Mouse (Mus musculus): Measurements from ENCODE around the gene Gm17509. TPM values are rescaled to one million over a fixed set of nuclear protein-coding genes. Genes with fewer than 3 reads are reported as not detected.

Gm17509 gene
- polyA plus RNA-seq, 1 experiment from 2014 or later: not detected

DNA sequence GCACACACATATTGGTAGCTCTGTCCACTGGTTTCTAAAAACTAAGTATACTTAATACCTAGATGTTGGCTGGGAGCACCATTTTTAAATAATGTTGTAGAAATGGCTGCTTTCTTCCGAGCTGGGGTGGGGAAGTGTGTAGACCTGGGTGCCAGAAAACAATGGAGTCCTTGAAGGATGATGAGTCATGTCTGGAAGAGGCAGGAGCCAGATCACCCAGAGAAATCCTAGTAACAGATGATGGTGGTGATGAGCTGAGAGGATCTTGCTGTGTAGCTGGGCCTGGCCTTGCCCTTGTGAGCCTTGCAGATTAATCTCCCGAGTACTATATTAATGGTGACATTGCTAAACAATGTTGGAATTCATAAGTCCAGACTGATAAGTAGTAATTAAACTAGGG, 4.0 kb upstream of the Gm17509 start:
- Histone ChIP-seq H3K4me1 (peaks cover 8% of the 10 kb centered on the region; the same call in 1 of the 2 replicates), H3K27ac (no peak overlapping the region), H3K27me3 (peaks cover 26% of the 10 kb centered on the region), H3K4me3 (no peak overlapping the region), H3K36me3 (no peaks in the 10 kb centered on the region), H3K9me3 (no peaks in the 10 kb centered on the region), H3K4me2 (no peak overlapping the region), H3K9ac (no peak overlapping the region)
- WGBS: 68% methylated on average over 2 of the region's 2 CpGs
- no peak for ATAC-seq (ENCODE audit: borderline replicate concordance, extremely low read depth, low FRiP score, low TSS enrichment)

DNA sequence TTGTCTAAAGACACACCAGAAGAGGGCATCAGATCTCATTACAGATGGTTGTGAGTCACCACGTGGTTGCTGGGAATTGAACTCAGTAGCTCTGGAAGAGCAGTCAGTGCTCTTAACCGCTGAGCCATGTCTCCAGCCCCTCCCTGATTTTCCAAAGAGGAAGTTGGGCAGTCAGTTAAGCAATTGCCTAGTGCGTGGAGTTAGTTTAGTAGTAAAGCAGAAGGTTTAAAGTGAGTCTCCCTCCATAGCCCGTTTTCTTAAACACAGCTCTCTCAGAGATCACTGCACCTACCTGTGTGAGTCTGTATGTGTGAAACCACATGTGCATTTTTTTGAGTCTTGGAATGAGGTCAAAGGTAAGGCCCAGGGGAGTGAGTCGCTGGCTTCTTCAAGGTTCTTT, 2.2 kb upstream of the Gm17509 start:
- Histone ChIP-seq H3K27ac (no peak overlapping the region), H3K9me3 (no peaks in the 10 kb centered on the region), H3K36me3 (no peaks in the 10 kb centered on the region), H3K9ac (no peak overlapping the region), H3K4me3 (no peak overlapping the region), H3K27me3 (peaks cover 28% of the 10 kb centered on the region), H3K4me1 (peaks cover 8% of the 10 kb centered on the region; the same call in 1 of the 2 replicates), H3K4me2 (no peak overlapping the region)
- 46% methylated on average over 5 of the region's 5 CpGs for WGBS
- no peak for ATAC-seq (ENCODE audit: borderline replicate concordance, extremely low read depth, low FRiP score, low TSS enrichment)

DNA sequence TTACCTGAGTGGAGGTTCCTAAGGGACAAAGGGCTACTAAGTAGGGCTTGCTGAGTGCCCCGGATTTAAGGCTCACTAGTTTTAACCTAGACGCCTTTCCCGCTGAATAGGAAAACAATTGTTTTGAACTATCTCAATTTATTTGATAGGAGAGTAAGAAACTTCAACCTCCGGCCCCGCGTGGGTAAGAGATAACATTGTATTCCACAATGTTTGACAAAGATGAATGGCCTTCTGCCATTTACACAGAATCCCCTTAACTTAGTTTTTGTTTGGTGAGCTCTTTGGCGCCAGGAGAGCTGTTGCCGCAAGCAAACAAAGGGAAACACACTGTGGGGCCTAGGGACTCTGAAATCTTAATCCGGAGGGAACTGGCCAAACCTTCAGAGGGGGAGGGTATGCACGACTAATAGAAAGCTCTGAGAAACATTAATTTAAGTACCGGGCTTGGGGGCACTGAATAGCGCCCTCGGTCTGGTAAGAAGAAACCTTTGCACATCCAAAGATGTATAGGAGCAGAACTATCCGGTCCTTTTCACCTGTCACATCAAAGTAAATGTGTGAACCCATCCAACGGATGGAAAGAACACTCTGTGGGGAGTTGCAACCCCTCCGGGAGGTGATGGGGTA, 889 bp downstream of the Gm17509 start:
- no peak for ATAC-seq (ENCODE audit: borderline replicate concordance, extremely low read depth, low FRiP score, low TSS enrichment)
- H3K4me1 ChIP-seq: peaks cover 10% of the 10 kb centered on the region
- peak overlapping the region; percentile 50 for H3K4me3 ChIP-seq
- 10% methylated on average over 16 of the region's 16 CpGs for WGBS
- no peak overlapping the region for H3K27ac ChIP-seq
- no peaks in the 10 kb centered on the region for H3K36me3 ChIP-seq
- H3K27me3 ChIP-seq: peaks cover 28% of the 10 kb centered on the region
- peak overlapping the region; percentile 95 for H3K4me2 ChIP-seq
- H3K9ac ChIP-seq: no peak overlapping the region
- H3K9me3 ChIP-seq: no peaks in the 10 kb centered on the region

DNA sequence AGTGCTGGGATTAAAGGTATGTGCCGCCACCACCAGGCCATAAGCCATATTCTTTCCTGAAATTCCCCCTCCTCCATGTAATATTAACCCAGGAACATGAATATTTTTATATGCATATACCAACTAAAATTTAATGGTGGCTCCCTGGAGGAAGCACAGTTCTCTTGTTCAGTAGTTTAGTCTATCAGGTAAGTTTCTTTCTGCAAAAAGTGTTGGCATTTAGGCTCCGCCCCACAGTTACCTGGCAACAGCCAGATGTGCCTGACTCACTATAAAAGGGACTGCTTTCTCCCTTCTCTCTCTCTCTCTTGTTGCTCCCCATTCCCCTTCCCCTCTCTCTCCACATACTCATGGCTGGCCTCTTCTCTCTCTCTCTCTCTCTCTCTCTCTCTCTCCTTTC, 2.8 kb downstream of the Gm17509 start:
- Histone ChIP-seq H3K4me3 (no peak overlapping the region), H3K27me3 (peaks cover 28% of the 10 kb centered on the region), H3K4me2 (no peak overlapping the region), H3K36me3 (no peaks in the 10 kb centered on the region), H3K4me1 (peaks cover 10% of the 10 kb centered on the region), H3K9ac (no peak overlapping the region), H3K9me3 (no peaks in the 10 kb centered on the region), H3K27ac (no peak overlapping the region)
- ATAC-seq (ENCODE audit: borderline replicate concordance, extremely low read depth, low FRiP score, low TSS enrichment): no peak
- 75% methylated on average over 2 of the region's 2 CpGs for WGBS

DNA sequence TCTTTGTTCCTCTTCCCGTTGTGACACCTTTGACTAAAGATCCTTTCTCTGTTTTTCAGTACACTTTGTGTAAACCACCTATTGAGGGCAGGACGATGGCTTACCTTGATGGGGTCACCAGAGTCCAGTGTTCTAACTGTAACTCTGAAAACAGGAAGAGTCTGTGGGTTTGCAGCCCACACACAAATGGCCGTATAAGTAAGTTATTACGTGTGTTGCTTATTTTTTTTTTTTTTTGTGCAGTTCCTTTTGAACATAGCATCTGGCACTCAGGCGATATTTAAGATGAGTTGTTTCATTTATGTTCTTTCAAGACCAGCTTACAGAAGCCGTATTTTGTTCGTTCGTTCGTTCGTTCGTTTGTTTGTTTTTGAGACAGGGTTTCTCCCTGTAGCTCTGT, 3.3 kb downstream of the Gm17509 start:
- no peak overlapping the region for H3K9ac ChIP-seq
- H3K9me3 ChIP-seq: no peaks in the 10 kb centered on the region
- 42% methylated on average over 11 of the region's 11 CpGs for WGBS
- H3K4me3 ChIP-seq: no peak overlapping the region
- peaks cover 10% of the 10 kb centered on the region for H3K4me1 ChIP-seq
- no peaks in the 10 kb centered on the region for H3K36me3 ChIP-seq
- no peak overlapping the region for H3K27ac ChIP-seq
- no peak for ATAC-seq (ENCODE audit: borderline replicate concordance, extremely low read depth, low FRiP score, low TSS enrichment)
- H3K4me2 ChIP-seq: no peak overlapping the region
- H3K27me3 ChIP-seq: peaks cover 28% of the 10 kb centered on the region

DNA sequence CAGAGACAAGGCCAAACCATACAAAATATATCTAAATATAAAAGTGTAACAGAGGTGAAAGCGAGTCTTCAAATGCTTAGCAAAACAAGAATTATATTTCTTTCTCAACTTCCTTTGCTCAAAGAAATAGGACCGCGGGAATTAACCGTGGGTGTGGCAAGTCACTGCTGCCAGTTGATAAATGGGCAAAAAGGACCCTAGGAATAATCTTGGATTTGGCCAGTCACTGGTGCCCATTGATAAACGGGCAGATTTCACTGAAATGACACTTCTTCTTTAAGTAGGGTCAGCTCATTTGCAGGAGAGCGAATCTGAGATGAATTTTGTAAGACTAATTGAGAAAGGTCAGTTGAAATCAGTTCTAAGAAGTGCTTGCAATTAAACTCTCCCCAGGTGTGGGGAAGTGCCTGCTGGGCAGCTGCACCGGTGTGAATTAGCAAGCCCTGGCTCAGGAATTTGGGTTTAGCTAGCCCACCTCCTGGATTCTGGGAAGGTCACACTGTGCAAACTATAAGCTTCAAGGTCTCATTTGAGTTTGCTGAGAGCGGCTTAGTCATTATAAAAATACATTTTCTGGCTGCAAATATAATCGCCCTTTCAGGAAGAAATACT, 4.0 kb downstream of the Gm17509 start:
- no peaks in the 10 kb centered on the region for H3K36me3 ChIP-seq
- H3K27me3 ChIP-seq: peaks cover 21% of the 10 kb centered on the region
- H3K9ac ChIP-seq: no peak overlapping the region
- H3K27ac ChIP-seq: no peak overlapping the region
- H3K4me3 ChIP-seq: no peak overlapping the region
- no peaks in the 10 kb centered on the region for H3K9me3 ChIP-seq
- WGBS: 23% methylated on average over 9 of the region's 9 CpGs
- H3K4me2 ChIP-seq: no peak overlapping the region
- peaks cover 10% of the 10 kb centered on the region for H3K4me1 ChIP-seq
- no peak for ATAC-seq (ENCODE audit: borderline replicate concordance, extremely low read depth, low FRiP score, low TSS enrichment)

DNA sequence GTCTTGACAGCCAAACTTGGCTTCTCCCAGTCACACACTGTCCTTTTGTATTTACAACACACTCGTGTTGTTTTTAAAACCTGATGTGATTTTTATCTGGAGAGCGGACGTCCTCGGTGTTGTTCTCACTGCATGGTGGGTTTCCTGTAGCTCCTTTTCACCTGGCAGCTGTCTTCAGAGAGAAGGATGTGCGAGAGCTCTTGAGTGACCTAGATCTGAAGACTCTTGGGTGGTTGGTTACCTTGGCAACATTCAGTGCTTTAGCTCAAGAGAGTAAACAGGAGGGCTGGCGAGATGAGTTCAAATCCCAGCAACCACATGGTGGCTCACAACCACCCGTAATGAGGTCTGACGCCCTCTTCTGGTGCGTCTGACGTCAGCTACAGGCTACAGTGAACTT, 4.7 kb downstream of the Gm17509 start:
- 18% methylated on average over 10 of the region's 10 CpGs for WGBS

DNA sequence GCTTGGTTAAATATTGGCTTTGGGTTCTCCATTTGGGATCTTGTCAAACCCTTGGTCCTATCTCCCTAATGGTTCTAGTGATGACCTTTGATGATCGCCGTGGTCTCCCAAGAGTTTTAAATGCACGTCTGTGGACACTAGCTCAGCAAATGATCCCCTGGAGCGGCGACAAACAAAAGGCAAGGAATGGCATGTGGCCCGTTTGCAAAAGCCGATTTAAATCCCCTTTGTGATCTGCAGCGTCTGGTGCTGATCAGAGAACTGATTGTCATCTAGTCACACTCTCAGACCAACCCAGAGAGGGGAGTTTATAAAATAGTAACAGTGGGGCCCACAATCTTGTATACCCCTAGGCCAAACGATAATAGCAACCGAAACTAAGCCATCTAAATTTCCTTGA, 5.4 kb downstream of the Gm17509 start:
- Histone ChIP-seq H3K9me3 (no peaks in the 10 kb centered on the region), H3K36me3 (no peaks in the 10 kb centered on the region), H3K27ac (no peak overlapping the region), H3K9ac (no peak overlapping the region), H3K4me3 (no peak overlapping the region), H3K4me1 (peaks cover 2% of the 10 kb centered on the region; the same call in 1 of the 2 replicates), H3K27me3 (peaks cover 8% of the 10 kb centered on the region; the same call in 1 of the 2 replicates), H3K4me2 (no peak overlapping the region)
- ATAC-seq (ENCODE audit: borderline replicate concordance, extremely low read depth, low FRiP score, low TSS enrichment): no peak
- 24% methylated on average over 10 of the region's 10 CpGs for WGBS

More for the DNA sequence above, 4.7 kb downstream of the Gm17509 start:
- Histone ChIP-seq H3K4me1 (peaks cover 7% of the 10 kb centered on the region), H3K9ac (no peak overlapping the region), H3K4me2 (no peak overlapping the region), H3K9me3 (no peaks in the 10 kb centered on the region), H3K27ac (no peak overlapping the region), H3K27me3 (peaks cover 14% of the 10 kb centered on the region), H3K4me3 (no peak overlapping the region), H3K36me3 (no peaks in the 10 kb centered on the region)
- no peak for ATAC-seq (ENCODE audit: borderline replicate concordance, extremely low read depth, low FRiP score, low TSS enrichment)

DNA sequence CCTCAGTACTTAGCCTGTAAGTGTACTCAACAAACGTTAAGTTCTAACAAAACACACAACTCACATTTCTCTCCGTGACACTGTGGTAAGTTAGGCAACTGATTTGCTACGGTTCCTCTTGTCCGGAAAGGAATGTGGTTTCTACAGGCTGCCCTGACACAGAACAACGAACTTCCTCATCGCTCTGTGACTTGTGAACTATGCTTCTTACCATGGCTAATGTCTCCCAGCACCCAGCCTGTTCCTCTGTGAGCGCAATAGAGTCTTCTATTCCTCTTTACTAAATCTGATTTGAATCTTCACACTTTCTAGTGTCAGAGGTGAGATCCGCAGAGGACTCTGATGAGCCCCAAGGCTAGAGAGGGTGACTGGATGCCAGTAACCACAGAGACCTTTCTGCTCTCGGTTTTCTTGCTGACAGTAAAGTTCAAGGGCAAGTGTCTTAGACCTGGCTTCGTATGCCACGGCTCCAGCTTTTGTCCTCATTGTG, 9.4 kb downstream of the Gm17509 start:
- 47% methylated on average over 11 of the region's 11 CpGs for WGBS
- H3K27ac ChIP-seq: no peak overlapping the region
- no peaks in the 10 kb centered on the region for H3K36me3 ChIP-seq
- H3K9ac ChIP-seq: no peak overlapping the region
- H3K4me3 ChIP-seq: no peak overlapping the region
- H3K4me2 ChIP-seq: no peak overlapping the region
- peak; percentile 49; the same call in 1 of the 2 replicates for ATAC-seq (ENCODE audit: borderline replicate concordance, extremely low read depth, low FRiP score, low TSS enrichment)
- H3K9me3 ChIP-seq: no peaks in the 10 kb centered on the region
- H3K4me1 ChIP-seq: peaks cover 2% of the 10 kb centered on the region; the same call in 1 of the 2 replicates
- no peaks in the 10 kb centered on the region for H3K27me3 ChIP-seq

DNA sequence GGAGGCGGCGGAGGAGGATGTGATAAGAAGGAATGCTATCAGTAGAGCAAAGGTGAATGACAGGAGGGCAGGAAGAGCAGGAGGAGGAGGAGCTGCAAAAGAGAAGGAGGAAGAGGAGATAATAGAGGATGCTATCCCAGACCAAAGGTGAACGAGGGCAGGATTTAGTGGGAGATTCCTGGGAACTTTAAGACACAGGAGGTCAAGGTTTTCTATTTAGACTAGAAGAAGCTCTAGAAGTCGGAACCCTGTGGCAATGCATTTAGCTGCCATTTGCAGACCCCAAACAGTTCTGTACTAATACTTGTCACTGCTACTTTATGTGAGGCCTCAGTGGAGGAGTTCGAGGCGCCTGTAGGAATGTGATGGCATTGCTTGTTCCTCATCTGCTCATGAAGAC, 12.6 kb downstream of the Gm17509 start, which contains the start of gene Emb:
Gene Emb, plus strand, starts transcription at position 301 of the 400 bp plus-strand sequence.
- Histone ChIP-seq H3K27ac (no peak within 1 kb of the TSS), H3K4me2 (no peak within 1 kb of the TSS), H3K4me1 (no peaks in the 10 kb centered on the region), H3K27me3 (no peaks in the 10 kb centered on the region), H3K9ac (no peak within 1 kb of the TSS), H3K36me3 (no peaks in the 10 kb centered on the region), H3K4me3 (no peak within 1 kb of the TSS), H3K9me3 (no peaks in the 10 kb centered on the region)
- 39% methylated on average over 6 of the region's 6 CpGs for WGBS
- ATAC-seq (ENCODE audit: borderline replicate concordance, extremely low read depth, low FRiP score, low TSS enrichment): no peak

DNA sequence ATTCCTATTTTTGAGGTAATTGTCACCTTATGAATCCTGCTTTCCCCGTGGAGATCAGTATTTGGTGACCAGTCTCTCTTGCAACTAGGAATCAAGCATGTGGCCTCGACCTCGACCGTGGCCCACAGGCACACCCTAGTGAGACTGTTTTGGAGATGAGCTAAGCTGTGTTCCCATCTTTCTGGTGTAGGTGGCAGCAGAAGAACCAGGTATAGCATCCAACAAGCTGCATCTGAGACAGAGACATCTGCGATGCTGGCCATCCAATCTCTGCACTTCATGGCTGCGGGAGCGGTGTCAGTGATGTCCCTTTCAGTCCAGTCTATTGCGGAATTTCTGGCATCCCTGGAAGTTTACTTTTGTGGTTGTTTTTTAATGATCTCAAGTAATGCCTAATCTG, 14.8 kb downstream of the Gm17509 start:
- Histone ChIP-seq H3K4me3 (no peak overlapping the region), H3K27ac (no peak overlapping the region), H3K4me1 (no peaks in the 10 kb centered on the region), H3K4me2 (no peak overlapping the region), H3K9me3 (no peaks in the 10 kb centered on the region), H3K27me3 (no peaks in the 10 kb centered on the region), H3K36me3 (no peaks in the 10 kb centered on the region), H3K9ac (no peak overlapping the region)
- WGBS: 88% methylated on average over 8 of the region's 8 CpGs
- ATAC-seq (ENCODE audit: borderline replicate concordance, extremely low read depth, low FRiP score, low TSS enrichment): no peak

DNA sequence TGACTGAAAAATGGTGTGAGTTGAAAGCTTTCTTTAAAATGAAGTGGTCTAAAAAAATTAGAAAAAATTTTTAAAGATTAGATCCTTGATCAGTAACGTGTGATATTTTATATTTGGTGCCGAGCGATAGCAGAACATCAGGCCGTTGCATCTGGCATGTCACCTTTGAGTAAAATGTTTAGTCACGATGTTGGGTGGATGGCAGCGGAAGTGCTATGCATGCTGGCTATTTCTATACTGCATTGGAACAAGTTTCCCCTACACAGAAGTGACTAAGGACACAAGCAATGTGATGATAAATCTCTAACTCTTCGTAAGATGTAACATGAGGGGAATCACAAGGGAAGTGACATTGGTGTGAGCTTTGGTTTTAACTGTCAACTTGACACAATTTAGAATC, 16.2 kb downstream of the Gm17509 start:
- H3K9ac ChIP-seq: no peak overlapping the region
- no peaks in the 10 kb centered on the region for H3K36me3 ChIP-seq
- H3K27ac ChIP-seq: no peak overlapping the region
- H3K4me1 ChIP-seq: no peaks in the 10 kb centered on the region
- no peaks in the 10 kb centered on the region for H3K27me3 ChIP-seq
- no peak for ATAC-seq (ENCODE audit: borderline replicate concordance, extremely low read depth, low FRiP score, low TSS enrichment)
- no peak overlapping the region for H3K4me2 ChIP-seq
- no peak overlapping the region for H3K4me3 ChIP-seq
- 87% methylated on average over 7 of the region's 7 CpGs for WGBS
- no peaks in the 10 kb centered on the region for H3K9me3 ChIP-seq
